Mouse (Mus musculus) lung, postnatal 0 days (tissue): ENCODE measurements at regions not wholly inside any gene's neighbourhood (a gene's known extent, or its start where the extent isn't known, plus 50 kb on each side); places are given as distances from the start of the nearest gene placed in this dataset.

Experiments
- CTCF ChIP-seq: IDR thresholded peaks from 2 replicates; pipeline ENCODE4 v1.5.1; 2016; ENCODE audit warnings: antibody characterized with exemption, mild to moderate bottlenecking
- EP300 ChIP-seq: IDR thresholded peaks from 2 replicates; pipeline ENCODE4 v1.6.1; 2016; ENCODE audit warnings: antibody characterized with exemption, mild to moderate bottlenecking, control low read depth

- TF ChIP-seq CTCF (no peak), EP300 (no peak)
These were observed 71.7 kb upstream of the Dlg1 start for GRCm38 (mm10) chr16:31591565-31591964.
